Mouse (Mus musculus) v-Abl transformed pro-B cells (cell line): Measurements from ENCODE around the gene Gm13871.
"Not testable (repeated sequence)": the region's sequence is repeated elsewhere in the genome, so short reads cannot be mapped to it uniquely, and the experiment has no call there.

Source experiments
- in situ Hi-C, 2 experiments: fragments of 400-800 bp; cut with MboI; formaldehyde crosslinking; loops; one replicate each; pipeline ENCODE4 v1.15.1; 2025; ENCODE audit not compliant: unreplicated experiment in 2 of 2

The Gm13871 gene

GRCm38 (mm10) chr4:73905853-73906252 lies at the start of gene Gm13871:
TSS of gene Gm13871 (minus strand) at chr4:73905953.
- in situ Hi-C loops: not testable (repeated sequence)

DNA sequence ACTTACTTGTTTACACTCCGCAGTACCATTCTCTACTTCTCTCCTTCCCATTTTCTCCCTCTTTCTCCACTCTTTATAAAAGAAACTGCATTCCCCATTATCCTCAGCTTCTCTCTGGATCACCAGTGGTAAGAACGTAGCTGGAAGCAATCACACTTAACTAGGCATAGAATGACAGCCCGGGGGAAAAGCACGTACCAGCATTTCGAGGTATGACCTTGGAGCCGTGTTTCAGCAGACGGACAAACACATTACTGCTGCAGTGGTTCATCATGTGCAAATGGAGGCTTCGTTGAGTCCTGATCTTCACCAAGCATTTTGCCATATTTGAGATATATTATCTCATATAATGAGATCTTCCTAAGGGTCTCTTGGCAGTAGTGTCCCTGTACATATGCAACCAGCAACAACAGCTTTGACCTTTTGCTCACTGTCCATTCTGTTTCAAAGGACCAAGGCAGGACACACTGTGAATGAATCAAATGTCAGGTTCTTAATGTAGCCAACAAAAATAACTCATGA lies 44.7 kb upstream of the Gm13871 start, which contains the start of gene 2310002L09Rik:
TSS of gene 2310002L09Rik (minus strand) at position 472 of the 522 bp plus-strand sequence.
- in situ Hi-C loops: no loop called here

- in situ Hi-C loops: not testable (repeated sequence)
Measured at GRCm38 (mm10) chr4:73920660-73921059, 14.9 kb upstream of the Gm13871 start, which contains the start of gene Gm11756. TSS of gene Gm11756 (minus strand) at chr4:73920760.

- in situ Hi-C loops: not testable (repeated sequence)
Measured at GRCm38 (mm10) chr4:73891012-73891411, 14.7 kb downstream of the Gm13871 start, which contains the start of gene Gm11757. TSS of gene Gm11757 (minus strand) at chr4:73891112.

DNA sequence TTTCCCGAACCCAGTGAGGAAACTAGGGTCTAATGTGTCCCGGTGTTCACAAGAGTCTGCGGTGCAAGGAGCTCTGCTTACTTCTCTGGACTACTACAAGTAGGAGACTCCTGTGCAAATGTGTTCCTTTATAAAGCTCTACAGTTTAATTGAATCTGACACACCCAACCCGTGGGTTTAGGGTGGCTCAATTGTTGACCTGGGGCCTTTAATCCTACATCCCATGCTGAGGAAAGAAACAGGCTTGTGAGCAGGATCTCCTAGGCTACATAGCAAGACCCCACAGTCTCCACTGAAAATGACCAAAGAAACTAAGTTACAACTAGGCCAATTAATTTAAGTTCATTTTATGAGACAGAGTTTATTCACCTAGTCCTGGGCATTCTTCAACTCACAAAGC lies 29.6 kb downstream of the Gm13871 start, which contains the start of gene Gm11758:
TSS of gene Gm11758 (minus strand) at position 101 of the 400 bp plus-strand sequence.
- in situ Hi-C loops: not testable (repeated sequence)
